8 mouse cellular contexts compared by ENCODE assay signal in genomic region chr4:135495397-135495791, GRCm38 (mm10). TPM values are rescaled to one million over a fixed set of nuclear protein-coding genes. Genes with fewer than 3 reads are reported as not detected.
A peak's percentile ranks its signal among the peaks of the same experiment; 100 is the strongest.
DNase-seq lines count a peak whose midpoint lies in the region; ATAC-seq and TF ChIP-seq lines count a peak whose summit lies in the region.

No protein-coding gene starts in this region.

- peak overlapping the region; percentile 57 for H3K27ac ChIP-seq in kidney, embryonic 16.5 days (ENCODE audit: low read length)
- no peak overlapping the region for H3K27ac ChIP-seq in embryonic facial prominence, embryonic 13.5 days
- H3K27ac ChIP-seq in intestine, embryonic 14.5 days (ENCODE audit: low read depth), result no peak overlapping the region

- H3K79me2 ChIP-seq in myocyte (ENCODE audit: control insufficient read depth, insufficient read depth), result no peaks in the 10 kb centered on the region

- no peak for ATAC-seq in kidney, embryonic 16.5 days (ENCODE audit: low FRiP score, low TSS enrichment)
- ATAC-seq in embryonic facial prominence, embryonic 13.5 days (ENCODE audit: insufficient number of reproducible peaks, insufficient read depth, low FRiP score, low TSS enrichment, low read depth), result no peak
- ATAC-seq in intestine, embryonic 14.5 days (replicated peaks; ENCODE audit: low FRiP score, low TSS enrichment, low read depth), result no peak
- no peak for ATAC-seq in CD4-positive, CD25-positive, alpha-beta regulatory T cell, adult 4 months

- H3K9ac ChIP-seq in kidney, embryonic 16.5 days (replicated peaks; ENCODE audit: low read length), result peak overlapping the region; percentile 54
- no peak overlapping the region for H3K9ac ChIP-seq in embryonic facial prominence, embryonic 13.5 days
- no peak overlapping the region; the same call in 1 of the 2 replicates for H3K9ac ChIP-seq in intestine, embryonic 14.5 days (ENCODE audit: low read length)

- peaks cover 3% of the 10 kb centered on the region for H3K36me3 ChIP-seq in kidney, embryonic 16.5 days (ENCODE audit: insufficient read depth, low read length)
- no peaks in the 10 kb centered on the region for H3K36me3 ChIP-seq in embryonic facial prominence, embryonic 13.5 days
- H3K36me3 ChIP-seq in intestine, embryonic 14.5 days (ENCODE audit: control insufficient read depth, insufficient read depth, low read length), result 0 out of 2 replicates have a peak, but pooled peaks cover 5% of the 10 kb centered on the region
- no peaks in the 10 kb centered on the region for H3K36me3 ChIP-seq in myocyte (ENCODE audit: control insufficient read depth, insufficient read depth)

- H3K4me1 ChIP-seq in kidney, embryonic 16.5 days (ENCODE audit: insufficient read depth, low read length), result peaks cover 13% of the 10 kb centered on the region
- peaks cover 14% of the 10 kb centered on the region for H3K4me1 ChIP-seq in embryonic facial prominence, embryonic 13.5 days
- H3K4me1 ChIP-seq in intestine, embryonic 14.5 days (replicated peaks; ENCODE audit: control insufficient read depth, insufficient read depth, low read length), result peaks cover 7% of the 10 kb centered on the region; the same call in 1 of the 2 replicates

- peak overlapping the region; percentile 58 for H3K4me3 ChIP-seq in kidney, embryonic 16.5 days (ENCODE audit: low read length)
- peak overlapping the region; percentile 75 for H3K4me3 ChIP-seq in embryonic facial prominence, embryonic 13.5 days
- peak overlapping the region; percentile 69 for H3K4me3 ChIP-seq in intestine, embryonic 14.5 days (ENCODE audit: low read depth, low read length)
- H3K4me3 ChIP-seq in myocyte, result peak overlapping the region; percentile 44

- H3K4me2 ChIP-seq in kidney, embryonic 16.5 days (replicated peaks; ENCODE audit: low read depth, low read length), result peak overlapping the region; percentile 72
- H3K4me2 ChIP-seq in embryonic facial prominence, embryonic 13.5 days, result peak overlapping the region; percentile 93
- peak overlapping the region; percentile 91 for H3K4me2 ChIP-seq in intestine, embryonic 14.5 days (ENCODE audit: low read length)
- peak overlapping the region; percentile 82 for H3K4me2 ChIP-seq in myocyte (ENCODE audit: low read depth)

- 12% methylated on average over 9 of the region's 9 CpGs for WGBS in kidney, embryonic 16.5 days
- WGBS in embryonic facial prominence, embryonic 13.5 days, result 12% methylated on average over 9 of the region's 9 CpGs
- 13% methylated on average over 9 of the region's 9 CpGs for WGBS in intestine, embryonic 14.5 days

- no peaks in the 10 kb centered on the region for H3K27me3 ChIP-seq in kidney, embryonic 16.5 days (ENCODE audit: insufficient read depth, low read length)
- peaks cover 9% of the 10 kb centered on the region for H3K27me3 ChIP-seq in embryonic facial prominence, embryonic 13.5 days
- no peaks in the 10 kb centered on the region for H3K27me3 ChIP-seq in intestine, embryonic 14.5 days (replicated peaks; ENCODE audit: control insufficient read depth, insufficient read depth, low read length)
- H3K27me3 ChIP-seq in myocyte (ENCODE audit: control insufficient read depth, insufficient read depth, insufficient read length), result no peaks in the 10 kb centered on the region

- no peak overlapping the region for H3ac ChIP-seq in myocyte (ENCODE audit: control insufficient read depth, insufficient read length)

- TF ChIP-seq POLR2A in myocyte (IDR thresholded peaks at IDR 0.05; ENCODE audit: insufficient read length, low read depth), result no peak

- no peak for DNase-seq in kidney, adult 11 months
- no peak for DNase-seq in intestine, embryonic 14.5 days (ENCODE audit: low spot score)
- DNase-seq in cerebellum, adult 11 months, result no peak
- DNase-seq in Muller cell, postnatal 12 days (ENCODE audit: inconsistent ontology term), result no peak

- H3K9me3 ChIP-seq in kidney, embryonic 16.5 days (ENCODE audit: low read length), result 0 out of 2 replicates have a peak, but pooled peaks cover under 1% of the 10 kb centered on the region
- no peaks in the 10 kb centered on the region for H3K9me3 ChIP-seq in embryonic facial prominence, embryonic 13.5 days
- no peaks in the 10 kb centered on the region for H3K9me3 ChIP-seq in intestine, embryonic 14.5 days (ENCODE audit: control insufficient read depth, low read length)

TF ChIP-seq in myocyte, 11 proteins besides CTCF, POLR2A, EP300 and RAD21:
- TF ChIP-seq SRF (IDR thresholded peaks at IDR 0.05; ENCODE audit: control insufficient read depth, insufficient read length, low read depth) (no peak), REST (IDR thresholded peaks at IDR 0.05; ENCODE audit: insufficient read depth, insufficient read length) (no peak), E2F4 (IDR thresholded peaks at IDR 0.05; ENCODE audit: insufficient read depth) (no peak), USF1 (IDR thresholded peaks at IDR 0.05; ENCODE audit: low read depth) (no peak), TCF3 (IDR thresholded peaks at IDR 0.05; ENCODE audit: insufficient read length, low read depth) (no peak), TCF12 (IDR thresholded peaks at IDR 0.05; ENCODE audit: insufficient read depth, poor library complexity, severe bottlenecking) (no peak), MYOG (IDR thresholded peaks at IDR 0.05; ENCODE audit: control insufficient read depth in 1 of 3, insufficient read depth in 1 of 3, insufficient read length in 2 of 3, low read depth in 2 of 3) (no peak), POLR2AphosphoS2 (IDR thresholded peaks at IDR 0.05; ENCODE audit: insufficient read length, low read depth) (no peak), MAX (IDR thresholded peaks at IDR 0.05; ENCODE audit: low read depth) (no peak), MYOD1 (IDR thresholded peaks at IDR 0.05; ENCODE audit: control insufficient read depth in 1 of 3, insufficient read length in 2 of 3, low read depth in 2 of 3) (no peak), CEBPB (IDR thresholded peaks at IDR 0.05; ENCODE audit: insufficient read depth, poor library complexity, severe bottlenecking) (no peak)

RNA-seq across cellular contexts. Expression of gene Nipal3, which starts 0.6 kb away (rescaled TPM):
- 4.3 and 7.1 TPM in 2 replicates for polyA plus RNA-seq in kidney, embryonic 16.5 days (2015; fragmentation: Nextera tagmentation; extraction: Ambion mirVana)
- 2.3 and 3.5 TPM in 2 replicates for polyA plus RNA-seq in embryonic facial prominence, embryonic 13.5 days (2015; fragmentation: Nextera tagmentation; extraction: Ambion mirVana)
- polyA plus RNA-seq in intestine, embryonic 14.5 days (2014; fragmentation: Nextera tagmentation; extraction: Ambion mirVana), result 4.3 and 6.7 TPM in 2 replicates
- polyA plus RNA-seq in myocyte (2012; fragmentation: generic; extraction: Trizol), result 5.1 TPM
- polyA plus RNA-seq in CD4-positive, CD25-positive, alpha-beta regulatory T cell, adult 4 months (2017; shearing (Covaris generic)), result 10 to 100 TPM; 11.6 to 15.8 TPM

RNA-seq across cellular contexts. Expression of gene Stpg1, which starts 0.8 kb away (rescaled TPM):
- 0.84 and 1.1 TPM in 2 replicates for polyA plus RNA-seq in kidney, embryonic 16.5 days (2015; fragmentation: Nextera tagmentation; extraction: Ambion mirVana)
- 0.21 TPM in 1 of 2 replicates, not detected in the other for polyA plus RNA-seq in embryonic facial prominence, embryonic 13.5 days (2015; fragmentation: Nextera tagmentation; extraction: Ambion mirVana)
- polyA plus RNA-seq in intestine, embryonic 14.5 days (2014; fragmentation: Nextera tagmentation; extraction: Ambion mirVana), result 0.19 and 0.42 TPM in 2 replicates
- polyA plus RNA-seq in myocyte (2012; fragmentation: generic; extraction: Trizol), result not detected
- not detected for polyA plus RNA-seq in CD4-positive, CD25-positive, alpha-beta regulatory T cell, adult 4 months (2017; shearing (Covaris generic))
